Mouse (Mus musculus): ENCODE measurements around the gene Ppp1r9a. TPM values are rescaled to one million over a fixed set of nuclear protein-coding genes. Genes with fewer than 3 reads are reported as not detected.
A peak's percentile ranks its signal among the peaks of the same experiment; 100 is the strongest.

The Ppp1r9a gene
- polyA plus RNA-seq, 1 experiment: 38.1 TPM

DNA sequence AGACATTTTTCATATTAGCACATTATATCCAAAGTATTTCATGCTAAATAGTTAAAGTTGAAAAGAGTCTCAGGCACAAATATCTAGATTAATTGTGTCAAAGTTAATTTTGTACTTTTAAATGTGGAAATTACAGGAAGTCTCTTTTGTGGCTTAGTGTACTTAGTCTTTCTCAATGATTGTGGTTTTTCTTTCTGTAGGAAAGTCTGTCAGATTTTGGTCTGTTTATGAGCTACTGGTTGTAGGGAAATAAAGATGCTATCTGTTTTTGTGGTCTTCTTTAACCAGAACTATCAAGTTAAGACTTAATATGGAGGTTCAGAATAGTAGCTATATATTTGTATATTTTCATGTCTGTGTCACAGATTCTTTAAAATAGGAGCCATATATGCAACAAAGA is 76.2 kb downstream of the Ppp1r9a start:
- Histone ChIP-seq H3K4me1 (ENCODE audit: control insufficient read depth, insufficient read depth, low read length) (peaks cover 4% of the 10 kb centered on the region), H3K9ac (ENCODE audit: low read depth, poor library complexity, severe bottlenecking) (no peak overlapping the region), H3K27ac (ENCODE audit: insufficient read depth, low read length) (no peak overlapping the region), H3K9me3 (replicated peaks; ENCODE audit: control insufficient read depth, insufficient read depth, low read length, poor library complexity, severe bottlenecking) (no peaks in the 10 kb centered on the region), H3K4me3 (ENCODE audit: low read depth, low read length) (no peak overlapping the region), H3K27me3 (ENCODE audit: control insufficient read depth, insufficient read depth, low read length, poor library complexity, severe bottlenecking) (no peaks in the 10 kb centered on the region), H3K36me3 (ENCODE audit: control insufficient read depth, insufficient read depth, low read length, poor library complexity, severe bottlenecking) (no peaks in the 10 kb centered on the region)
- TF ChIP-seq POLR2A (IDR thresholded peaks at IDR 0.05; ENCODE audit: insufficient read depth, low read length) (no peak), EP300 (IDR thresholded peaks at IDR 0.05; ENCODE audit: insufficient read depth, low read depth, low read length) (no peak), CTCF (IDR thresholded peaks at IDR 0.05; ENCODE audit: low read depth, low read length) (no peak)

DNA sequence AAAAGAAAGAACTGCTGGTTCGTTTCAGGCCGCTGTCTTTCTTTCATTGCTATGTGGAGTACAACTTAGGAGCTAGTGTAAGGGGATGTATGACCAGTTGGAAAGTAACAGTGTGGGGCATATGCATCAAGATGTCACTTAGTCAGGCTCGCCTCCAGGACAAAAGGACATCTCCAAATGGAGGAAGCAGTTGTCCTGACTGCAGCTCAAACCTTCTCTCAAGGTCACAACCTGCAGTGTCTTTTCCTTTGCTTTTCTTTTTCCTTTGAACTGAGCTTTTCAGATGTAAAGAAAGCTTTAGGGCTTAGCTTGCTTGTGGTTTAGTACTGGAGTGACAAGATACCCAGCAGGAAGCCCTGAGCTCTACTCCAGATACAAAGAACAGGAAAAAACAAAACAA is 77.4 kb downstream of the Ppp1r9a start:
- H3K4me3 ChIP-seq (ENCODE audit: low read depth, low read length): no peak overlapping the region
- TF ChIP-seq CTCF (IDR thresholded peaks at IDR 0.05; ENCODE audit: low read depth, low read length) (no peak), EP300 (IDR thresholded peaks at IDR 0.05; ENCODE audit: insufficient read depth, low read depth, low read length) (peak; percentile 82)
- no peaks in the 10 kb centered on the region for H3K27me3 ChIP-seq (ENCODE audit: control insufficient read depth, insufficient read depth, low read length, poor library complexity, severe bottlenecking)
- no peaks in the 10 kb centered on the region for H3K36me3 ChIP-seq (ENCODE audit: control insufficient read depth, insufficient read depth, low read length, poor library complexity, severe bottlenecking)
- no peak overlapping the region for H3K9ac ChIP-seq (ENCODE audit: low read depth, poor library complexity, severe bottlenecking)
- H3K9me3 ChIP-seq (replicated peaks; ENCODE audit: control insufficient read depth, insufficient read depth, low read length, poor library complexity, severe bottlenecking): no peaks in the 10 kb centered on the region
- peaks cover 5% of the 10 kb centered on the region for H3K4me1 ChIP-seq (ENCODE audit: control insufficient read depth, insufficient read depth, low read length)
- H3K27ac ChIP-seq (ENCODE audit: insufficient read depth, low read length): peak overlapping the region; percentile 96

DNA sequence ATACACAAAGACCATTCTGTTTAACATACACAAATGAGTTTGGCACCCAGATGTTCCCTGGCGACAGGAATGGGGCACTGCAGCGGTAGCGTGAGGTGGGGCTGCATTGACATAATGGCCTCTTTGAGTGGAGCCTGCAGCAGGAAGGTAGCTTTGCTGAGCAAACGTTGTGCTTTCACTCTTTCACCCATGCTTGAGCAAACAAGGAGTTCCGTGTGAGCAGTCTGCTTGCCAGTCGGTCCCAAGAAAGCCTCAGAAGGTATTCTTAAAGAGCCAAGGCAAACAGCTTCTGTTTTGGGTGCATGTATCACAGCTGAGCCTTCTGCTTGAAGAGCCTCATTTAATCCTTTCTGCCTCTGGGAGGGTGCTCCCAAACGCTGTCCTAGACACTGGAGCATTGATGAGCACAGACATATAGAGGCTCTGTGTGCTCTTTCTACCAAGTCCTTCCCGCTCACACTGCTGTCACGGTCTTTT is 80.0 kb downstream of the Ppp1r9a start:
- H3K27ac ChIP-seq (ENCODE audit: insufficient read depth, low read length): 0 out of 2 replicates have a peak overlapping the region, but pooled peaks have one; percentile 11
- no peak overlapping the region for H3K9ac ChIP-seq (ENCODE audit: low read depth, poor library complexity, severe bottlenecking)
- no peak overlapping the region for H3K4me3 ChIP-seq (ENCODE audit: low read depth, low read length)

GRCm38 (mm10) chr6:4985668-4986067 is 83.0 kb downstream of the Ppp1r9a start:
- no peak overlapping the region for H3K27ac ChIP-seq (ENCODE audit: insufficient read depth, low read length)
- H3K4me1 ChIP-seq (ENCODE audit: control insufficient read depth, insufficient read depth, low read length): peaks cover 2% of the 10 kb centered on the region
- H3K36me3 ChIP-seq (ENCODE audit: control insufficient read depth, insufficient read depth, low read length, poor library complexity, severe bottlenecking): no peaks in the 10 kb centered on the region

More for the DNA sequence above, 80.0 kb downstream of the Ppp1r9a start:
- Histone ChIP-seq H3K36me3 (ENCODE audit: control insufficient read depth, insufficient read depth, low read length, poor library complexity, severe bottlenecking) (no peaks in the 10 kb centered on the region), H3K4me1 (ENCODE audit: control insufficient read depth, insufficient read depth, low read length) (peaks cover 2% of the 10 kb centered on the region), H3K9me3 (replicated peaks; ENCODE audit: control insufficient read depth, insufficient read depth, low read length, poor library complexity, severe bottlenecking) (no peaks in the 10 kb centered on the region), H3K27me3 (ENCODE audit: control insufficient read depth, insufficient read depth, low read length, poor library complexity, severe bottlenecking) (no peaks in the 10 kb centered on the region)
- TF ChIP-seq CTCF (IDR thresholded peaks at IDR 0.05; ENCODE audit: low read depth, low read length) (peak; percentile 39), POLR2A (IDR thresholded peaks at IDR 0.05; ENCODE audit: insufficient read depth, low read length) (no peak), EP300 (IDR thresholded peaks at IDR 0.05; ENCODE audit: insufficient read depth, low read depth, low read length) (peak; percentile 77; the same call in 1 of the 2 replicates)

GRCm38 (mm10) chr6:4987084-4987483 is 84.4 kb downstream of the Ppp1r9a start:
- Histone ChIP-seq H3K27me3 (ENCODE audit: control insufficient read depth, insufficient read depth, low read length, poor library complexity, severe bottlenecking) (no peaks in the 10 kb centered on the region), H3K4me1 (ENCODE audit: control insufficient read depth, insufficient read depth, low read length) (peaks cover 2% of the 10 kb centered on the region), H3K36me3 (ENCODE audit: control insufficient read depth, insufficient read depth, low read length, poor library complexity, severe bottlenecking) (no peaks in the 10 kb centered on the region), H3K9ac (ENCODE audit: low read depth, poor library complexity, severe bottlenecking) (no peak overlapping the region), H3K27ac (ENCODE audit: insufficient read depth, low read length) (no peak overlapping the region), H3K9me3 (replicated peaks; ENCODE audit: control insufficient read depth, insufficient read depth, low read length, poor library complexity, severe bottlenecking) (peaks cover 2% of the 10 kb centered on the region; the same call in 1 of the 2 replicates), H3K4me3 (ENCODE audit: low read depth, low read length) (no peak overlapping the region)
- TF ChIP-seq POLR2A (IDR thresholded peaks at IDR 0.05; ENCODE audit: insufficient read depth, low read length) (no peak), CTCF (IDR thresholded peaks at IDR 0.05; ENCODE audit: low read depth, low read length) (no peak), EP300 (IDR thresholded peaks at IDR 0.05; ENCODE audit: insufficient read depth, low read depth, low read length) (no peak)

More at GRCm38 (mm10) chr6:4985668-4986067, 83.0 kb downstream of the Ppp1r9a start:
- Histone ChIP-seq H3K9me3 (replicated peaks; ENCODE audit: control insufficient read depth, insufficient read depth, low read length, poor library complexity, severe bottlenecking) (no peaks in the 10 kb centered on the region), H3K9ac (ENCODE audit: low read depth, poor library complexity, severe bottlenecking) (no peak overlapping the region), H3K27me3 (ENCODE audit: control insufficient read depth, insufficient read depth, low read length, poor library complexity, severe bottlenecking) (no peaks in the 10 kb centered on the region), H3K4me3 (ENCODE audit: low read depth, low read length) (no peak overlapping the region)
- TF ChIP-seq POLR2A (IDR thresholded peaks at IDR 0.05; ENCODE audit: insufficient read depth, low read length) (no peak), EP300 (IDR thresholded peaks at IDR 0.05; ENCODE audit: insufficient read depth, low read depth, low read length) (peak; percentile 62; the same call in 1 of the 2 replicates)

- Histone ChIP-seq H3K9ac (ENCODE audit: low read depth, poor library complexity, severe bottlenecking) (no peak overlapping the region), H3K36me3 (ENCODE audit: control insufficient read depth, insufficient read depth, low read length, poor library complexity, severe bottlenecking) (no peaks in the 10 kb centered on the region), H3K9me3 (replicated peaks; ENCODE audit: control insufficient read depth, insufficient read depth, low read length, poor library complexity, severe bottlenecking) (peaks cover 9% of the 10 kb centered on the region), H3K27me3 (ENCODE audit: control insufficient read depth, insufficient read depth, low read length, poor library complexity, severe bottlenecking) (no peaks in the 10 kb centered on the region), H3K27ac (ENCODE audit: insufficient read depth, low read length) (no peak overlapping the region), H3K4me3 (ENCODE audit: low read depth, low read length) (no peak overlapping the region), H3K4me1 (ENCODE audit: control insufficient read depth, insufficient read depth, low read length) (peaks cover 4% of the 10 kb centered on the region)
- TF ChIP-seq CTCF (IDR thresholded peaks at IDR 0.05; ENCODE audit: low read depth, low read length): no peak
- TF ChIP-seq POLR2A (IDR thresholded peaks at IDR 0.05; ENCODE audit: insufficient read depth, low read length): no peak
- TF ChIP-seq EP300 (IDR thresholded peaks at IDR 0.05; ENCODE audit: insufficient read depth, low read depth, low read length): no peak
These were observed 86.0 kb downstream of the Ppp1r9a start for GRCm38 (mm10) chr6:4988688-4989087.

All from ES-Bruce4 (cell line).